Mouse (Mus musculus) brain, embryonic 14.5 days (tissue): ENCODE results near the gene Iqcb1.

Experiments
- CTCF ChIP-seq: fragments of 200-500 bp; IDR thresholded peaks from 2 replicates; pipeline ENCODE4 v1.5.1; 2012; ENCODE audit warnings: inconsistent platforms, mild to moderate bottlenecking, moderate library complexity, borderline replicate concordance; ENCODE audit not compliant: insufficient read depth, insufficient read length; ENCODE audit errors: extremely low read depth
- POLR2A ChIP-seq: fragments of 200-500 bp; IDR thresholded peaks from 2 replicates; pipeline ENCODE4 v1.6.1; 2012; ENCODE audit warnings: mild to moderate bottlenecking, inconsistent platforms, borderline replicate concordance; ENCODE audit not compliant: poor library complexity, insufficient read depth, insufficient read length, severe bottlenecking; ENCODE audit errors: extremely low read depth

DNA sequence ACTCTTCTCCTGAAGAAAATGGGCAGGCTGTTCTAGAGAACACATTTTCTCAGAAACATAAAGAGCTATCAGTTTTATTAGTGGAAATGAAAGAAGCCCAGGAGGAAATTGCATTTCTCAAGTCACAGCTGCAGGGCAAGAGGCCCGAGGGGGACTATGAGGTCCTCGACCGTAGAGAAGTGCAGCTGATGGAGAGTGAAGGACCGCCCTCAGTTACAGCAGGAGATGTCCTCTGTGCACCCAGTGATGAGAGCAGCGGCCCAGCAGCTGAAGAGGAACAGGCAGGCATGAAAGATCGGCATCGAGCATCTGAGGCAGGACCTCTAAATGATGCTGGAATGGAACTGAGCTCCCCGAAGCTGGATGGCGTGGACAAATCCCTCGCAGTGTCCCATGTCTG, 83.7 kb downstream of the Iqcb1 start:
- no peak for TF ChIP-seq CTCF
- no peak for TF ChIP-seq POLR2A
